Mouse (Mus musculus): ENCODE results near the gene Rnh1.
A peak's percentile ranks its signal among the peaks of the same experiment; 100 is the strongest.

The Rnh1 gene

DNA sequence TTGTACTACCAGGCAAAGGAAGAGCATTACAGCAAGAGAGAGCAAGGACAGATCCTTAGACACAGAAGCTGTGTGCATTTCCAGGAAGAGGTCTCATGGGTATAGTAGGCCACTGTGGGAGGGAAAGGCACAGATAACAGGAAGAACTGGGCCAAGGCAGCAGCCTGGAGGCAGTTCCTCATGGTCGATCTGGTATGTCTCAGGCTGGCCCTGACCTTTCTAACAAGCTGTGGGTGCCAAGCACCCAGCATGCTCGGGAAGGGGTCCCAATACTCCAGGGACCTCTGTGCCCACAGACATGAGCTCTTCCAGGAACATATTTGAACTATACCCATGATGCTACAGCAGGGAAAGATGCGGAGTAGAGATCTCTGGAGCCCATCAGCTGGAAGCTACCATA lies 31.9 kb upstream of the Rnh1 start:
- no peak for DNase-seq

DNA sequence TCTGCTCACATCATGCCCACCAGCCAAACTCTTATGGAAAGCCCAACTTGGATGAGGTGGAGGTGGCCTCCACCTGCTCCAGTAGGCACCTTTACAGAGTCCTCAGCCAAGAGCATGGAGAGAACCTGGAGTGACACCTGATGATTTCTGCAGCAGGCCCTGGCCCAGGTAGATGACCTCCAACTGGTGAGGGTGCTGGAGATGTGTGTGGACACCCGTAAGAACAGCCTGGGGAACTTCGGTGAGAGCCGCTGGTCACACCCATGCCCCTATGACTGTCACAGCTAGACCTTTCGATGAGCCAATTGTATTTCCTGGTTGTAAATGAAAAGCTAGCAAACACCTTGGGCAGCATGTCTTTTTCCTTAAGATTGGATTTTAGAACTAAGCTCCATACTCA lies 25.5 kb upstream of the Rnh1 start:
- DNase-seq: no peak

DNA sequence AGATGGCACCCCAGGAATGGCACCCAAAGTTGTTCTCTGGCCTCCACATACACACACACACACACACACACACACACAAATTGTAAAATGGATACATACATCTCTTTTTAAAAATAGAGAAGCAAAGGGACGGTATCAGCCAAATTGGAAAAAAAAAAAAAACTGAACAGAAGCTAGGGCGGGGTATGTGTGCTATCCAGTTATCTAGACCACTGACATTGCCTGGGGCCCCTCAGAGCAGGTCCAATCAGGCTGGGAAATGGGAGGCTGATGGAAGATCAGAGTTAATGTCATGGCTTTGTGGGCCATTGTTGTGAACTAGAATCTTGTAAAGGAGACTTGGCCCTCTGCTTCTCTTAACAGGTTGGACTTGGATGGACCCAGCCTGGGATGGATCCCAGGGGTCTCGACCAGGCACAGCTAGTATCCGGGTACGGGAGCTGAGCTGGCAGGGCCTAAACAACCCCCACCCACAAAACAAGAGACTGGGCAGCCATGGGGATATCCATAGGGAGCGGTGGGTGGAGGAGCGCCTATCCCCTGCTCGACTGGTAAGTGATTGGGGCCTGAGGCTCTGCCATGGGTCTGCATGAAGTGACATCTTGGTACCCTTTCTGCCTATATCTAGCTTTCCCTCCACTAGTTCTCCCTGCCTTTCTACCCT lies 24.1 kb upstream of the Rnh1 start:
- DNase-seq: no peak

DNA sequence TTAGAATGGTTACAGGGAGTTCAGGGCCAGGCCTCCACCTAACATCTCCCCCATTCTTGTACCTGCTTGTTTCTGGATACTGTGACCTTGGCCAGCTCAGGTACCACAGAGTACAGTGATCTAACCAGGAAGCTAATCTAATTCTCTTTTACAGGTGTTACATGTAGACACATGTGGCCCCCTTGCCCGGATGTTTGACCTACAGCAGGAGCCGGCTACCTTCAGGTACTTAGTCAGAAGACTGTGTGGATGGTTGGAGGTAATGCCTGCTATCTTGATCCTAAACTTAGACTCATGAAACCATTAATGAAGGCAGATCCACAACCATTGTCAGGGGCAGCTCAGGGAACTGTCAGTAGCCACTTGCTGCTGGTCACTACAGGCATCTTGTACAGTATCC lies 23.1 kb upstream of the Rnh1 start:
- DNase-seq: no peak

DNA sequence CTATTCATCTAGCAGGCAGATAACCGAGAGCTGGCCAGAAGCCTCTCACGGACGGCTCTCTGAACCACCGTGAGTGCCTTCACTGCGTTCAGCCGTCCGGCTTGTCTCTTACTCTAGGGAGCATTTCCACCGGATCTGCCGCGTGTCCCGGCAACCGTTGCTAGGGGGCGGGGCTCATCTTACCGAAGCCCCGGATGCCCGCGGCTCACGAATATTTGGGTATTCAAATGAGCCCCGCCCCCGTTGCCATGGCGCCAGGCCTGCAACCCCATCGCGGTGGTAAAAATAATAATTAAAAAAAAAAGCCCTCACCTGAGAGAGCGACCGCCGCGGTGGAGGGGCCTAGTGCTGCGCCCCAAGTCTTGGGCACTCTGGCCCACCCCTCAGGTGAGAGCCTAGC lies 22.2 kb upstream of the Rnh1 start:
- DNase-seq: peak; percentile 91 to 94

DNA sequence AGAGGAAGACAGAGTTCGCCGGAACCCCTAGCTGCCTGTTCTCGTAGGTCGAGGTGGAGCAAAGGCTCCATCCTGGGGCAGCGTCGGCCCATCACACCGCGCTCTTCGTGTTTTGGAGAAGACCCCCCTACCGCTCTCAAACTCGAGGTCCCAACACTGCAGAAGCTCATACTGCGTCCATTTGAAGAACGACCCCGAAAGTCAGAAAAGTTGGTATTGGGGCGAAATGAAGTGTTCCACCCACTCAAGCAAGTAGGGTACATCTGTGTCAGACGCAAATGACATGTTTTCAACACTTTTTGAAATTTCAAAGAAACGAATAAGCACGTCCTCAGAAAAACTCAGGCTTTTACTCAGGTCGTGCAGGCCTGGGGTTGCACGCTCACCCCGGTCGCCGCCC lies 21.8 kb upstream of the Rnh1 start:
- no peak for DNase-seq

DNA sequence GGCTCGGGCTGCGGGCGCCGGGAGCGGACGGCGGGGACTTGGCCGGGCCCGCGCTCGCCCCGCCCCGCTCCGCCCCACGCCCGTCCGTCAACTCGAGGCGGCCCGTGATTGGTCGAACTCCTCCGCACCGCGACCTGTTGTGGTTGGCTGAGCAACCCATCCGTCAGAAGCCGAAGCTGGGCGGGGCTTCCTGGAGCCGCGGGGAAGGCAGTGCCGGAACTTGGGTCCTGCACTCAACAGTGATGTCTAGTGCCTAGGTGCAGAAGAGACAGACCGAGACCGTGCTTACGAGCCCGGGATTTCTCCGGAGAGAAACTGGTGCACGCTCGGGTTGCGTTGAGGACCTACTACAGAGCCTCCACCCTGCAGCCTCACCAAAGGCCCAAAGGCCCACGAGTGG lies 21.3 kb upstream of the Rnh1 start, which contains the start of the genes Hras and Lrrc56:
Hras (minus strand) TSS at position 58 of the 400 bp plus-strand sequence.
Lrrc56 (plus strand) TSS at position 210 of the 400 bp plus-strand sequence.
- DNase-seq: peak; percentile 97 to 98

DNA sequence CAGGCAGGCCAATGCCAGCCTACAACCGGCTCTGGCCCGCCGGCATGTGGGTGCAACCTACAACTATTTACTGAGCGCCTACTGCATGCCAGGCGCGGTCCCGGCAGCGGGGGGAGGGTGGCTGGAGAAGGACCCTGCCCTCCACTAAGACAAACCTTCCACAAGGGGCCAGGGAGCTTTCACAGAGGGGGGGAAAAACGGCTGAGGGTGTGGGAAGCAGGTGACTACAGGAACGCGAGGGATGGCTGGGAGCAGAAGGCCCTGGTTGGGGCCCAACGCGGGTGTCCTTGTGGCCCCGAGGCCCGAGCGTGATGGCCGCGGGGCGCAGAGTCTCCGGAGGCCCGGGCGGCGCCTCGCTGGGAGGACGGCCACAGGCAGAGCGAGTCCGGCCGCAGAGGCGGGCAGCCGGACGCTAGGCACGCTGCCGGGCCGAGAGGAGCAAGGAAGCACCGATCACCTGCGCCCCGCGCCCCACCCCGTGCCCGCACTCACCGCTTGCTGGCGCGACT lies 20.7 kb upstream of the Rnh1 start:
- peak; percentile 40 to 41 for DNase-seq

DNA sequence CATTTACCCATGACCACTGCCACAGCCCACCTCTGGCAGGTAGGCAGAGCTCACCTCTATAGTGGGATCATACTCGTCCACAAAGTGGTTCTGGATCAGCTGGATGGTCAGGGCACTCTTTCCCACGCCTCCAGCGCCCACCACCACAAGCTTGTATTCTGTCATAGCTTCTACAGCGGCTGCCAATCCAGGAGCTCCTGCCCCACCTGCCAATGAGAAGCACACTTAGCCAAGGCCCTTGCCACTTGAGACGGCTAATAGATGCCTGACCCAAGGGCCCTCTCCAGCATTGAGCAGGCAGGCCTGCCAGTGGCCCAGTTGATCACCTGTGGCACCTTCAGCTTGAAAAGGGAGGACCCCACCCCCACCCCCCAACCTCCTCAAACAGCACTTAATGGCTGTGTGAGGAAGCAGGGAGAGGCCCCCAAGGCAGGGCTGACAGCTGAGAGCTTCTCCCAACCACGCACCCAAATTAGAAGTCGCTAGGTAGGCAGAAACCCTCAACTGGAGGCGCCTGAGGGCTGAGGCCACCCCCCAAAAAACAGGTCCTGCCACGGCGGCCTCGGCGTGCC lies 20.2 kb upstream of the Rnh1 start:
- DNase-seq: no peak

DNA sequence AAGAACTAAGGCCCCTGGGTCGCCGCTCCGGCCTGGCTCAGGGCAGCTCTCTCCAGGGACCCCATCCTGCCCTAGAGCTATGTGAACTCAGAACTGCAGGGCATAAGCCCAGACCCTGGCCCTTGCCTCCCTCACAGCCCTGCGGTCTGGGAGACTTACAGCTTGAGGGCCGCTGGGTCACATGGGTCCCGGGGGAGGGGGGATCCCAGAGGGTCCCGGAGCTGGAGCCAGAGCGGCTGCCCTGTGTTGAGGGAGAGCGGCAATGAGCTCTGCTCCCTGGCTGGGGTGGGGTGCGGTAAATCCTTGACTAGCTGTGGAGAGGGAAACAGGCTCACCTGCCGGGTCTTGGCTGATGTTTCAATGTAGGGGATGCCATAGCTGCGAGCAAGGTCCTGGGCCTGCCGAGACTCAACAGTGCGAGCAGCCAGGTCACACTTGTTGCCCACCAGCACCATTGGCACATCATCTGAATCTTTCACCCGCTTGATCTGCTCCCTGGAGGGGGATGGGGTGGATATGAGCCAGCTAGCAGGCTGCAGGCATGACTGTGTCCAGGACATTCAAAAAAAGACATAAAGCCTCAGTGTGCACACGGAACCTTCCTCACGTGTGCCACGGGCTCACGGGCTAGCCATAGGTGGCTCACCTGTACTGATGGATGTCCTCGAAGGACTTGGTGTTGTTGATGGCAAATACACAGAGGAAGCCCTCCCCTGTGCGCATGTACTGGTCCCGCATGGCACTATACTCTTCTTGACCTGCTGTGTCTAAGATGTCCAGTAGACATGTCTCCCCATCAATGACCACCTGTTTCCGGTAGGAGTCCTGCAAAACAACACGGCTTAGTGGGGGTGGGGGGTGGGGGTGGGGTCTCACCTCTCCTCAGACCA lies 19.4 kb upstream of the Rnh1 start:
- no peak for DNase-seq

DNA sequence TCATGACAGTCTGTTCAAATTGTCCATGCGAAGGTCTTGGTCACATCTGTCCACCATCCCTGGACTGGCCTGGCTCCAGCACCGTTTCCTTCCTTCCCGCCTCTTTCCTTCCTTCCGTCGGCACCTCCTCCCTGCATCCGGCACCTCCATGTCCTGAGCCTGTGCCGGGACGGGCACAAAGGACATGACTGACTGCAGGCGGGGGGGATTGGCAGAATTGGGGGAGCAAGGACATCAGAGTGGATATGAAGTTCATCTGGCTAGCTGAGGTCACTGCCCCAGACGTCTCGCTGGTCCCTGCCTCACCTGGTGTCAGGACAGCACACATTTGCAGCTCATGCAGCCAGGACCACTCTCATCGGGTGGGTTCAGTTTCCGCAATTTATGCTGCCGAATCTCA lies 18.4 kb upstream of the Rnh1 start:
- peak in 1 of 2 experiments; percentile 58 for DNase-seq

DNA sequence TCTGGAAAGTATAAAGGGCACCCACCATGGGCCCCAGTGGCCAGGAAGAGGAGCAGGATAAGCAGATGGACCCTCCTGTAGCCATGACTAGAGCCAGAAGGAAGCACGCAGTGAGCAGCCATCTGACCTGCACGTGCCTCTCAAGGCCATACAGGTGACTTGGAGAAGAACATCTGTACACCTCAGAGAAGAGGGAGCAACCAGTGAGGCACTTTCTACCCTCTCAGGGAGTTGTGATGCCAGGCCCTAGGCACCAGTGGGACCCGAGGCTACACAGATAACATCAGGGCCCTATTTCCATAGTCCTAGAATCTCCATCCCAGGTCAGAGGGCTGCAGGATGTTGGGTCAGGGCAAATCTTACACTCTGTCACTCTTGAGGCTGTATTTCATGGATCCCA lies 17.6 kb upstream of the Rnh1 start:
- no peak for DNase-seq

DNA sequence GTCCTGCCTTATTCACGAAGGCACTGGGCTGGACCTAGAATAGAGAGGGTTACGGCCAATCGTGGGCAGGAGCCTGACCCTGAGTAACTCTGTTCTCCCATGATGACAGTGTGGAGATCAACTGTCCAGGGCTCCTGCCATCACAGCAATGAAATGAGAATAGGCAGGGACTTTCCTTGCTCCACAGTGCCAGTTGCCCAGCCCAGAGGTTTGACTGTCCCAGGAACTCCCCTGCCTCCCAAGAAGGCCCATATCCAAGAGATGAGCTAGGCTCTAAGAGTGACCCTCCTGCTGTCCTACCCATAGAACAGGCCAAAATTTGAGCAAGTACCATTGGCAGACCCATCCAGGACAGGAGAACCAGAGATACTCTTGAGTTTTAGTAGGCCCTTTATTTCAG lies 16.1 kb upstream of the Rnh1 start:
- DNase-seq: no peak

DNA sequence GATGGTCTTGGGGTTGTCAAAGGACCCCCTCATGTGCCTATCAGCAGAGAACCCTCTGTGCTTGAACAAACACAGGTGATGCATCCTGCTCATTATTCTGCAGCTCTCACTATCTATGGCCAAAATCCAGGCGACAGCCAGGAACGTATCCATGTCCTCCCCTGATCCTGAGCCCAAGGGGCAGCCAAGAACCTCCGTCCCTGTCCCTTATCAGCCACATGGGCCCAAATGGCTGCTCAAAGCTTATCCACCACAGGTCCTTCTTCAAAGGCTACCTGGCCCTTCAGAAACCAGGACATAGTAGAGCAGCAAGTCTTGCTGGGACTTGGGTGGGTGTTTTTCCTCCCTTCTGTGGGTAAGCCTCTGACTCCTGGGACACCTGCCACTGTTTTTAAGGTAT lies 15.5 kb upstream of the Rnh1 start:
- DNase-seq: no peak

DNA sequence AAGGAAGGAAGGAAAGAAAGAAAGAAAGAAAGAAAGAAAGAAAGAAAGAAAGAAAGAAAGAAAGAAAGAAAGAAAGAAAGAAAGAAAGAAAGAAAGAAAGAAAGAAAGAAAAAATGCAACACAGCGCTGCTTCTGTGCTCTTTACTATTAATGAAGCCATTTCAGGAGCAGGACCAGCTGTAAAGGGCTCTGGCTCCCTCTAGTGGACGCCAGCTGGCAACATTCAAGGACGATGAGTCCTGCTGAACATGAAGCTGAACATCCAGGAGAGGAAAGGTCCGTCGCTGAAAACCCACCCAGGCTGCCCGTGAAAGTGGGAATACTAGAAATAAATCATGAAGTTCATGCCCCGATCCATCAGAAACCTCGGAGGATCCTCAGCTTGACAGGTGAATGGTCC lies 3.5 kb upstream of the Rnh1 start:
- peak; percentile 83 to 92 for DNase-seq

DNA sequence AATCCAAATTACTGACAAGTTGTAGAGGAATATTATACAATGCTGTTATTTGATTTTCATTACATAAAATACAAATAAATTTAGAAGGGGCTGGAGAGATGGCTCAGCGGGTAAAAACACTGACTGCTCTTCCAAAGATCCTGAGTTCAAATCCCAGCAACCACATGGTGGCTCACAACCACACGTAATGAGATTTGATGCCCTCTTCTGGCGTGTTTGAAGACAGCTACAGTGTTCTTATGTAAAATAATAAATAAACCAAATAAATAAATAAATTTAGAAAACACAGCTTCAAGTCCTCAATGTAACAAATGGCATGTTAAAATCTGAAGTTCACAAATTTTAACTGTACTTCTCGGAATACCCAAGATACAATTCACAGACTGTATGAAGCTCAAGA lies 2.4 kb upstream of the Rnh1 start:
- DNase-seq: no peak

DNA sequence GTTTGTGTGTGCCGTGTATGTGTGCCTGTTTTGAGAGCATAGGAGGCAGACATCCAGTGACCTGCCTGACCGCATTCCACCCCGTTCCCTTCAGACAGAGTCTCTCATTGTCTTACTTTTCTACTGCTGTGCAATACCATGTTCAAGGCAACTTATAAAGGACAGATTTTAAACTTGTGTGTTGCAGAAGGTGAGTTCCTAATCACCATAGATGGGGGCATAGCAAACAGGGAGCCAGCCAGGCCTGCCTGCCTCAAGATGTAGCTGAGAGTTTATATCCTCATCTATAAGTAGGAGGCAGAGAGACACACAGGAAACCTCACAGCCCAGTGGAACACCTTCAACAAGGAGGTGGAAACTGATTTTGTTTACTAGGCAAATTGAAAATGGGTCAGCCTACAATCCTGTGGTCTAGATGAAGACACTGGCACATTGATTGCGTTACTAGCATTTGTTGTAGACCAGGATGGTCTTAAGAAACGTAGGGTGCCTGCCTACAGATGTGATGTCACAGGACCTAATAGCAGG lies 730 bp upstream of the Rnh1 start:
- DNase-seq: no peak

DNA sequence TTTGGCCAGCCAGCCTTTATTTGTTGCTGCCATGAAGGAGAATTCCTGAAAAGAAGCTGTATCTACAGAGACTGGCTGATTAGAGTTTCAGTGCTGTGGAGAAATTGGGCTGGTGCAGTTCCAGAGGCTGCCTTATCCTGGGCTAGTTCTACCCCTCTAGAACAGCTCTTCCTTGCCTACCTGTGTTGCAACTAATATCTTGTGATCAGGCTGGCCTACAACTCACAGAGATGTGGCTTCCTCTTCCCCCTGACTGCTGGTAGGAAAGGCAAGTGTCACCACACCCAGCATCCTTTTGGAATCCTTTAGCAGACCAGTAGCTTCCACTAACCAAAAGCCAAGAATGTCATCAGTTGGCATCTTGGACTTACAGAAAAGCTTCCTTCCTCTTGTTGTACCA lies 2.8 kb downstream of the Rnh1 start:
- no peak for DNase-seq

DNA sequence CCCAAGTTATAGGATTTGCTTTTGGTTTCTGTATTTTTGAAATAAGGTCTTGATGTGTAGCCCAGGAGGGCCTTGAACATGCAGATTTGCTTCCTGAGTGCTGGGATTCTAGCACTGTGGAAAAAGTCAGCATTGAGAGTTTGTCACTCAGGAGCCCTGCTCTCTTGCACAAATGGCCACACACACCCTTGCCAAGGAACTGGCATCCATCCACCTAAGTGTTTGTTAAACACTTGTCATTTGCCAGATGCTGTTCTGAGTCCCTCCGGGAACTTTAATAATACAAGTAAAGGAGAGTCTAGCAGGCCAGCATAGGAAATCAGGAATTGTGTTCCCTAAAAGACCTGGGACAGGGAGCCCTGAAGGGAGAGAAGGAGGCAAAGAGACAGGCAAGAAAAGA lies 3.4 kb downstream of the Rnh1 start:
- no peak for DNase-seq

DNA sequence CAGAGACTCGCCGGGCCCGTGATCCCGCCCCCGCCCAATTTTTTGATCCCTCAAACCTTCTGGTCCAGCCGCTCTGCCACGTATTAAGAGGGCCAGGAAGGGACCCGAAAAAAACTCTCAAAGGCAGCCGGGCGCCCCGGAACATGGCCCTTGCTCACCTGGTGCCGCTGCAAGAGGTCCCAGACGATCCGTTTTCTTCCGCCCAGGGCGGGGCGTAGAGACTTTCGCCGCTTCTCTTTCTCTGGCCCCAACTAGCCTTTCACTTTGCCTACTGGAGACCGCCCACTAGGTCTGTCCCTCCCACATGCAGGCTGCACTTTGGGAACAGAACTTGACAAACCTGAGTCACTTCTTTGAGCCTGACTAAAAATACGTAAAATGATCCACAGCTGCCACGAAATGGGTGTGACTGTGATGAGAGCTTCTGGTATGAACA lies 4.1 kb downstream of the Rnh1 start:
- DNase-seq: peak; percentile 74 to 80

DNA sequence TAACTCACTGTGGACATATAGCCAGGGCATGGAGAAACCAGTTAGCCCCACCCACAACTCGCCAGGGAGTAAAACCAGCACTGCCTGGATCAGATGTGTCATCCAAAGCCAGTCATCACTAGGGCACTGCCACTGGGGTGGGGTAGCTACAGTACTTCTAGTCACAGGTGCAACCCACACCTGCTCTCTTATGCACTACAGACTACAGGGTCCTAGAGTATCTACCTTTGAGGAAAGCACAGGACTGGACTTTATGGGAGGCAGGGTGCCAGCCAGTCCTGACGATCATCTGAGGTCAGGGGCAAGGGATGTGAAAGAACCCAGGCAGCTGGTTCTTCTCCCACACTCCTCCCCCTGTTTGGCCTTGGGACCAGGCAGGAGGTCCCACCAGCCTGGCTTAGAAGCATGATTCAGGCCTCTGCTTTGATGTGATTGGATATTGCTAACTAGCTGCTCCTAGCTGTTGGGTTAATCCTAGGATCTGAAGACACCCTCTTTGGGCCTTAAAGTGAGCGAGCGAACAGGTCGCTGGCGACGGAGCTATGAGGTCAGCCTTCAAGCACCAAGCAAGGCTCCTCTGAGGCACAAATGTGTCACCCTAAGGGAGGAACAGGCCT lies 4.6 kb downstream of the Rnh1 start:
- no peak for DNase-seq

DNA sequence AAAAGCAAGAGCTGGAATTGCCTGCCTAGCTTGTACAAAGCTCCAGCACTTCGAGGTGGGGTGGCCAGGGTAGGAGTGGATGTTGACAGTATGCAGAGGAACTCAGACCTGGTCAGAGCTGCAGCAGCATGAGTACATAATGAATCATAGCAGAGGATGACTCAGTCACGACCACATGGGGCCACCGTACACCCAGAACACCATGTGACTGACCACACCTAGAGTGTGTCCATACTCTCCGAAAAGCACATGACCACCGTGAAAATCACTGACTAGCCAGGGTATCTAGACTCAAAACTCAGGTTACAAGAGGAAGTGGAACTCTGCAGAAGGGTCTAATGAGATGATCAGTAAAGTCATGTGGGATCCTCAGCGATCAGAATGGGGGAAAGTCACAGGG lies 7.8 kb downstream of the Rnh1 start:
- no peak for DNase-seq

DNA sequence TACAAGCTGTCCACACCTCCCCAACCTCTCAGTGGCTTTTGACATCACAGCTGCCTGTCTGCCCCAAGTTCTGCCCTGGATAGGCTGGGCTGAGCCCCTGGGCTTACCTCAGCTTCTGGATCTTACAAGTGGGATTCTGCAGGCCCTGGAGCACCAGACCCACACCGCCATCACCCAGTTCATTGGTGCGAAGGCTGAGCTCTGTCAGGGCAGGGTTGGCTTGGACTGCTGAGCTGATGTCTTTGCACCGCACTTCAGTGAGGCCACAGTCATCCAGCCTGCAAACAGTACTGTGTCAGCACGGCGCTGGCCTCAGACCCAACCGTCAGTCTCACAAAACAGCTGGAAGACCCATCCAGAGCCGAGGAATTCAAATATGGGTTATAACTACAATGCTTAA lies 8.3 kb downstream of the Rnh1 start:
- DNase-seq: no peak

Measured in kidney, adult 8-10 months (tissue).